Mouse (Mus musculus) forebrain, embryonic 15.5 days (tissue): Measurements from ENCODE around the gene Snx3. TPM values are rescaled to one million over a fixed set of nuclear protein-coding genes. Genes with fewer than 3 reads are reported as not detected.

ENCODE experiments used
- ATAC-seq: fragments of 200-750 bp; cut with Nextera tagmentation; replicated peaks from 2 replicates; pipeline ENCODE4 v1.8.0; 2017; ENCODE audit warnings: mild to moderate bottlenecking, moderate TSS enrichment, moderate library complexity
- H3K27ac ChIP-seq: fragments of 300-500 bp; sonication (generic); replicated peaks from 2 replicates; pipeline ENCODE4 v1.5.1; 2015; ENCODE audit warnings: mild to moderate bottlenecking, inconsistent platforms
- H3K27me3 ChIP-seq: fragments of 300-500 bp; sonication (generic); 2 replicates; pipeline ENCODE4 v1.6.1; 2015; ENCODE audit warnings: inconsistent platforms
- H3K36me3 ChIP-seq: fragments of 300-500 bp; sonication (generic); 2 replicates; pipeline ENCODE4 v1.6.1; 2015; ENCODE audit warnings: mild to moderate bottlenecking, inconsistent platforms
- H3K4me1 ChIP-seq: fragments of 300-500 bp; sonication (generic); 2 replicates; pipeline ENCODE4 v1.6.1; 2015; ENCODE audit warnings: inconsistent platforms
- H3K4me2 ChIP-seq: fragments of 300-500 bp; sonication (generic); replicated peaks from 2 replicates; pipeline ENCODE4 v1.6.1; 2015; ENCODE audit warnings: mild to moderate bottlenecking, inconsistent platforms
- H3K4me3 ChIP-seq: fragments of 300-500 bp; sonication (generic); 2 replicates; pipeline ENCODE4 v1.5.1; 2015; ENCODE audit warnings: mild to moderate bottlenecking, inconsistent platforms
- H3K9ac ChIP-seq: fragments of 300-500 bp; sonication (generic); replicated peaks from 2 replicates; pipeline ENCODE4 v1.6.1; 2015; ENCODE audit warnings: mild to moderate bottlenecking, inconsistent platforms
- H3K9me3 ChIP-seq: fragments of 300-500 bp; sonication (generic); 2 replicates; pipeline ENCODE4 v1.6.1; 2016; ENCODE audit warnings: inconsistent platforms
- WGBS: fragments of 180-500 bp; shearing (Covaris S2); methylation state at CpG from one replicate; pipeline ENCODE4 v1.1.7; 2015; ENCODE audit warnings: mixed read lengths; 5-methylcytosine and 5-hydroxymethylcytosine counted together
- polyA plus RNA-seq: library from polyadenylated mRNA; unstranded; fragments of >200 nt; fragmentation: Nextera tagmentation; extraction: Ambion mirVana; gene quantifications from 2 replicates; pipeline ENCODE4 v1.2.1, GENCODE M21; 2015

The Snx3 gene
- polyA plus RNA-seq, 1 experiment from 2014 or later, result 286 TPM

- no peak for ATAC-seq
- Histone ChIP-seq H3K4me3 (peak overlapping the region; percentile 58), H3K4me1 (peaks cover 80% of the 10 kb centered on the region), H3K4me2 (peak overlapping the region; percentile 66), H3K9ac (peak overlapping the region; percentile 68), H3K9me3 (no peaks in the 10 kb centered on the region), H3K27ac (peak overlapping the region; percentile 79), H3K27me3 (no peaks in the 10 kb centered on the region), H3K36me3 (no peaks in the 10 kb centered on the region)
- WGBS, result under 1% methylated on average over 45 of the region's 45 CpGs
Measured at GRCm38 (mm10) chr10:42581694-42582565, 80.1 kb downstream of the Snx3 start.

- peak overlapping the region; percentile 79 for H3K27ac ChIP-seq
- H3K4me2 ChIP-seq, result peak overlapping the region; percentile 66
- under 1% methylated on average over 44 of the region's 44 CpGs for WGBS
- no peak for ATAC-seq
- peak overlapping the region; percentile 58 for H3K4me3 ChIP-seq
- peak overlapping the region; percentile 68 for H3K9ac ChIP-seq
- no peaks in the 10 kb centered on the region for H3K9me3 ChIP-seq
- no peaks in the 10 kb centered on the region for H3K36me3 ChIP-seq
- H3K4me1 ChIP-seq, result peaks cover 80% of the 10 kb centered on the region
- no peaks in the 10 kb centered on the region for H3K27me3 ChIP-seq
Measured at GRCm38 (mm10) chr10:42582566-42583110, 80.8 kb downstream of the Snx3 start.

GRCm38 (mm10) chr10:42583157-42583872 is 81.5 kb downstream of the Snx3 start, which contains the start of the genes Nr2e1 and Ostm1:
TSS of gene Nr2e1 (minus strand) at chr10:42583632.
TSS of gene Ostm1 (plus strand) at chr10:42583822.
- Histone ChIP-seq H3K9me3 (no peaks in the 10 kb centered on the region), H3K4me2 (peak within 1 kb of the TSS; percentile 66), H3K4me3 (peak within 1 kb of the TSS; percentile 58), H3K9ac (peak within 1 kb of the TSS; percentile 68), H3K36me3 (no peaks in the 10 kb centered on the region), H3K27me3 (no peaks in the 10 kb centered on the region), H3K27ac (peak within 1 kb of the TSS; percentile 79), H3K4me1 (peaks cover 75% of the 10 kb centered on the region)
- 0% methylated on average over 43 of the region's 43 CpGs for WGBS
- ATAC-seq, result peak; percentile 84

- peaks cover 75% of the 10 kb centered on the region for H3K4me1 ChIP-seq
- peak; percentile 30 for ATAC-seq
- H3K27ac ChIP-seq, result peak overlapping the region; percentile 79
Measured at GRCm38 (mm10) chr10:42583902-42584435, 82.1 kb downstream of the Snx3 start.

GRCm38 (mm10) chr10:42584436-42584983 is 82.7 kb downstream of the Snx3 start:
- Histone ChIP-seq H3K9me3 (no peaks in the 10 kb centered on the region), H3K4me3 (peak overlapping the region; percentile 58), H3K9ac (peak overlapping the region; percentile 68), H3K27ac (peak overlapping the region; percentile 79), H3K36me3 (no peaks in the 10 kb centered on the region), H3K4me1 (peaks cover 72% of the 10 kb centered on the region), H3K27me3 (no peaks in the 10 kb centered on the region; the same call in 1 of the 2 replicates), H3K4me2 (peak overlapping the region; percentile 66)
- under 1% methylated on average over 37 of the region's 37 CpGs for WGBS
- no peak for ATAC-seq

More at GRCm38 (mm10) chr10:42583902-42584435, 82.1 kb downstream of the Snx3 start:
- under 1% methylated on average over 32 of the region's 32 CpGs for WGBS
- Histone ChIP-seq H3K36me3 (no peaks in the 10 kb centered on the region), H3K9ac (peak overlapping the region; percentile 68), H3K9me3 (no peaks in the 10 kb centered on the region), H3K4me2 (peak overlapping the region; percentile 66), H3K4me3 (peak overlapping the region; percentile 58), H3K27me3 (no peaks in the 10 kb centered on the region)

Other genes starting within 250 kb of the Snx3 start
- gene Foxo3, start 225.3 kb upstream of the Snx3 start, polyA plus RNA-seq, result 4.6 and 5.3 TPM in 2 replicates
- 6.2 and 6.5 TPM in 2 replicates for gene Afg1l, start 23.5 kb upstream of the Snx3 start, polyA plus RNA-seq
- 35.4 and 40.5 TPM in 2 replicates for gene Nr2e1, start 81.6 kb downstream of the Snx3 start, polyA plus RNA-seq
- 50.8 and 51.5 TPM in 2 replicates for gene Ostm1, start 81.8 kb downstream of the Snx3 start, polyA plus RNA-seq